Mouse (Mus musculus): ENCODE data around the gene Inha.

GRCm38 (mm10) chr1:75518427-75518826 lies 11.6 kb downstream of the Inha start:
- TF ChIP-seq GATA1 (IDR thresholded peaks at IDR 0.05; ENCODE audit: borderline replicate concordance, low read length) (no peak), FLI1 (IDR thresholded peaks at IDR 0.05; ENCODE audit: low read length) (no peak)

Measured in megakaryocyte, embryonic 14.5 days (primary cell).